Mouse (Mus musculus) heart, postnatal 4 days (tissue): ENCODE data around the gene Dhx16. TPM values are rescaled to one million over a fixed set of nuclear protein-coding genes. Genes with fewer than 3 reads are reported as not detected.

Source experiments
- DNase-seq: peaks from one replicate; pipeline ENCODE4 v3.0.0; 2021
- total RNA-seq, 2 experiments: library from RNA; stranded (reverse); gene quantifications; 2 replicates each; pipeline ENCODE4 v1.2.3; 2021

Gene Dhx16
- total RNA-seq, 2 experiments from 2014 or later: 24.2 to 25.1 TPM

- DNase-seq: no peak
Measured at GRCm38 (mm10) chr17:35860831-35861197, 18.8 kb upstream of the Dhx16 start.

- peak; percentile 92 for DNase-seq
Measured at GRCm38 (mm10) chr17:35861198-35861857, 18.3 kb upstream of the Dhx16 start, which contains the start of gene Nrm. Gene Nrm, plus strand, starts transcription at chr17:35861318.

GRCm38 (mm10) chr17:35864832-35865353 lies 14.7 kb upstream of the Dhx16 start:
- no peak for DNase-seq

- DNase-seq: peak; percentile 88
Measured at GRCm38 (mm10) chr17:35865481-35866280, 13.9 kb upstream of the Dhx16 start, which contains the start of gene Ppp1r18. Gene Ppp1r18, plus strand, starts transcription at chr17:35865593.

- DNase-seq: peak; percentile 82
Measured at GRCm38 (mm10) chr17:35866281-35866831, 13.3 kb upstream of the Dhx16 start.

GRCm38 (mm10) chr17:35866911-35867890 lies 12.4 kb upstream of the Dhx16 start:
- DNase-seq: peak; percentile 54

- peak; percentile 48 for DNase-seq
Measured at GRCm38 (mm10) chr17:35868165-35868820, 11.3 kb upstream of the Dhx16 start.

GRCm38 (mm10) chr17:35868961-35869345 lies 10.7 kb upstream of the Dhx16 start:
- DNase-seq: no peak

- peak; percentile 54 for DNase-seq
Measured at GRCm38 (mm10) chr17:35869346-35870067, 10.1 kb upstream of the Dhx16 start.

GRCm38 (mm10) chr17:35870151-35870883 lies 9.3 kb upstream of the Dhx16 start:
- DNase-seq: peak; percentile 75

GRCm38 (mm10) chr17:35870884-35871696 lies 8.5 kb upstream of the Dhx16 start:
- DNase-seq: peak; percentile 65

GRCm38 (mm10) chr17:35873774-35874519 lies 5.7 kb upstream of the Dhx16 start:
- peak; percentile 95 for DNase-seq

GRCm38 (mm10) chr17:35874721-35875120 lies 4.9 kb upstream of the Dhx16 start:
- DNase-seq: no peak

- no peak for DNase-seq
Measured at GRCm38 (mm10) chr17:35882924-35883323, 3.3 kb downstream of the Dhx16 start.

- no peak for DNase-seq
Measured at GRCm38 (mm10) chr17:35883777-35884176, 4.2 kb downstream of the Dhx16 start.

- DNase-seq: no peak
Measured at GRCm38 (mm10) chr17:35887725-35888124, 8.1 kb downstream of the Dhx16 start.

GRCm38 (mm10) chr17:35896781-35897643 lies 17.4 kb downstream of the Dhx16 start, which contains the start of gene 2310061I04Rik:
Gene 2310061I04Rik, minus strand, starts transcription at chr17:35897431.
- peak; percentile 94 for DNase-seq
